Mouse (Mus musculus) ES-Bruce4 (cell line): ENCODE results near the gene Srrm2. TPM values are rescaled to one million over a fixed set of nuclear protein-coding genes. Genes with fewer than 3 reads are reported as not detected.

Source experiments
- H3K27ac ChIP-seq: 2 replicates; pipeline ENCODE4 v1.5.1; 2012; ENCODE audit warnings: low read length, inconsistent platforms; ENCODE audit not compliant: insufficient read depth
- H3K27me3 ChIP-seq: 2 replicates; pipeline ENCODE4 v1.6.1; 2012; ENCODE audit warnings: mild to moderate bottlenecking, low read length, inconsistent platforms; ENCODE audit not compliant: control insufficient read depth, poor library complexity, insufficient read depth, severe bottlenecking
- H3K36me3 ChIP-seq: 2 replicates; pipeline ENCODE4 v1.6.1; 2012; ENCODE audit warnings: inconsistent platforms, mild to moderate bottlenecking, low read length, moderate library complexity; ENCODE audit not compliant: control insufficient read depth, poor library complexity, insufficient read depth, severe bottlenecking
- H3K4me1 ChIP-seq: one replicate; pipeline ENCODE4 v1.8.1; 2011; ENCODE audit warnings: low read length; ENCODE audit not compliant: control insufficient read depth, insufficient read depth
- H3K4me3 ChIP-seq: 2 replicates; pipeline ENCODE4 v1.5.1; 2011; ENCODE audit warnings: low read depth, mild to moderate bottlenecking, low read length
- H3K9ac ChIP-seq: 2 replicates; pipeline ENCODE4 v1.6.1; 2012; ENCODE audit warnings: low read depth, mild to moderate bottlenecking, inconsistent platforms; ENCODE audit not compliant: poor library complexity, severe bottlenecking
- H3K9me3 ChIP-seq: replicated peaks from 2 replicates; pipeline ENCODE4 v1.6.1; 2012; ENCODE audit warnings: mild to moderate bottlenecking, low read length, inconsistent platforms; ENCODE audit not compliant: control insufficient read depth, poor library complexity, insufficient read depth, severe bottlenecking
- CTCF ChIP-seq: IDR thresholded peaks from one replicate; pipeline ENCODE4 v1.8.1; 2011; ENCODE audit warnings: low read depth, low read length
- EP300 ChIP-seq: IDR thresholded peaks from 2 replicates; pipeline ENCODE4 v1.6.1; 2011; ENCODE audit warnings: low read depth, low read length; ENCODE audit not compliant: insufficient read depth
- POLR2A ChIP-seq: IDR thresholded peaks from one replicate; pipeline ENCODE4 v1.8.1; 2011; ENCODE audit warnings: low read length; ENCODE audit not compliant: insufficient read depth
- polyA plus RNA-seq: library from polyadenylated mRNA; stranded (reverse); fragments of >200 nt; gene quantifications from 2 replicates; pipeline ENCODE4 v1.2.4, GENCODE M21; 2011; ENCODE audit warnings: low read depth; ENCODE audit not compliant: missing spikeins, insufficient read depth, insufficient read length

Gene Srrm2
- polyA plus RNA-seq, 1 experiment, result 560 TPM

DNA sequence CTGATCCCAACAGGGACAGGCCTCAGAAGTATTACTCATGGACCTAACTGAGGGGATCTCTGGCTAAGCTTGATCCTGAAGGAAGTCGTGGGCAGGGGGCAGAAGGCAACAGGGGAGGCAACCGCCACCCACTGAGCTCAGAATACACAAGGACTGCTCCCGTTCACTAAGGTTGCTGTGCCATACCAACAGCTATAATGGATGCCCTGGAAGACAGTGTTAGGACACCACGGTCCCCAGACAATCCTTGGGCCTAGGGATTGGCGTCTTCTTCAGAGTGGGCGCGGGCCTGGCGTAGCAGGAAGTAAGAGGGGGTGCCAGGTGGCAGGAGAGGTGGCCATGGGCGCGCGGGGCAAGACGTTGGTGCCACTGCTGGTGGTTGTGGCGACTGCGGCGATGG is 77.4 kb downstream of the Srrm2 start, which contains the start of gene Prss21:
Prss21 (plus strand) TSS at position 301 of the 400 bp plus-strand sequence.
- H3K4me3 ChIP-seq, result no peak within 1 kb of the TSS
- H3K36me3 ChIP-seq, result no peaks in the 10 kb centered on the region
- no peaks in the 10 kb centered on the region for H3K9me3 ChIP-seq
- H3K9ac ChIP-seq, result no peak within 1 kb of the TSS
- TF ChIP-seq POLR2A, result no peak
- TF ChIP-seq CTCF, result no peak
- TF ChIP-seq EP300, result no peak
- no peaks in the 10 kb centered on the region for H3K4me1 ChIP-seq
- no peaks in the 10 kb centered on the region for H3K27me3 ChIP-seq
- H3K27ac ChIP-seq, result no peak within 1 kb of the TSS

DNA sequence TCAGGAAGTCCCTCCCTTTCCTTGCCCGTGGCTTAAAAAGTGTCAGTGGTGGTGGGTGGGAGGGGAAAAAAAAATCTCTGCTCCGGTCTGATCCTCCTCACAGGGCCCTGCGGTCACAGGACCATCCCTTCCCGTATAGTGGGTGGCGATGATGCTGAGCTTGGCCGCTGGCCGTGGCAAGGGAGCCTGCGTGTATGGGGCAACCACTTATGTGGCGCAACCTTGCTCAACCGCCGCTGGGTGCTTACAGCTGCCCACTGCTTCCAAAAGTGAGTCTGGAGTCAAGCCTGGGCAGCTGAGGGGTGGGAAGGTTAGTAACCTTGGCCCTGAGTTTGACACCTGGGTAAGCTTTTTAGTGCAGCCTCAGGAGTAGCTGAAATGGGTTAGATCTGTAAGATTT is 78.2 kb downstream of the Srrm2 start:
- no peak overlapping the region for H3K27ac ChIP-seq
- H3K36me3 ChIP-seq, result no peaks in the 10 kb centered on the region
- H3K4me1 ChIP-seq, result no peaks in the 10 kb centered on the region
- no peak overlapping the region for H3K9ac ChIP-seq
- H3K27me3 ChIP-seq, result no peaks in the 10 kb centered on the region
- H3K9me3 ChIP-seq, result no peaks in the 10 kb centered on the region
- H3K4me3 ChIP-seq, result no peak overlapping the region
- no peak for TF ChIP-seq CTCF
- no peak for TF ChIP-seq EP300
- TF ChIP-seq POLR2A, result no peak

Other genes starting within 250 kb of the Srrm2 start
- 4.2 and 4.9 TPM in 2 replicates for gene Zfp213, start 226.3 kb upstream of the Srrm2 start, polyA plus RNA-seq
- gene Zfp13, start 191.0 kb upstream of the Srrm2 start, polyA plus RNA-seq, result 25.1 and 27.7 TPM in 2 replicates
- 51.8 and 58.5 TPM in 2 replicates for gene Zscan10, start 189.7 kb upstream of the Srrm2 start, polyA plus RNA-seq
- 10.9 and 12.6 TPM in 2 replicates for gene Mmp25, start 145.3 kb upstream of the Srrm2 start, polyA plus RNA-seq
- 2.9 and 3.2 TPM in 2 replicates for gene Bicdl2, start 130.0 kb upstream of the Srrm2 start, polyA plus RNA-seq
- gene Hcfc1r1, start 116.9 kb upstream of the Srrm2 start, polyA plus RNA-seq, result 145 and 149 TPM in 2 replicates
- gene Thoc6, start 116.7 kb upstream of the Srrm2 start, polyA plus RNA-seq, result 57.3 and 63.1 TPM in 2 replicates
- 51.7 and 61.7 TPM in 2 replicates for gene Tnfrsf12a, start 113.1 kb upstream of the Srrm2 start, polyA plus RNA-seq
- 300 and 333 TPM in 2 replicates for gene Cldn6, start 111.3 kb upstream of the Srrm2 start, polyA plus RNA-seq
- 1.7 and 2.9 TPM in 2 replicates for gene Cldn9, start 106.5 kb upstream of the Srrm2 start, polyA plus RNA-seq
- gene 1520401A03Rik, start 67.7 kb upstream of the Srrm2 start, polyA plus RNA-seq, result 3.6 and 4.1 TPM in 2 replicates
- gene Pkmyt1, start 64.2 kb upstream of the Srrm2 start, polyA plus RNA-seq, result 26.5 and 27.7 TPM in 2 replicates
- gene Paqr4, start 49.7 kb upstream of the Srrm2 start, polyA plus RNA-seq, result 2.4 and 2.7 TPM in 2 replicates
- gene Kremen2, start 44.7 kb upstream of the Srrm2 start, polyA plus RNA-seq, result 0.57 and 1.4 TPM in 2 replicates
- 32.9 and 34.2 TPM in 2 replicates for gene Flywch1, start 18.9 kb upstream of the Srrm2 start, polyA plus RNA-seq
- 10.7 and 13.1 TPM in 2 replicates for gene Flywch2, start 4.5 kb upstream of the Srrm2 start, polyA plus RNA-seq
- 398 and 458 TPM in 2 replicates for gene Elob, start 38.6 kb downstream of the Srrm2 start, polyA plus RNA-seq
- 1.6 and 2.0 TPM in 2 replicates for gene Prss33, start 45.5 kb downstream of the Srrm2 start, polyA plus RNA-seq
- gene Prss32, start 53.3 kb downstream of the Srrm2 start, polyA plus RNA-seq, result not detected in 2 replicates
- 16.0 and 19.3 TPM in 2 replicates for gene Prss41, start 53.6 kb downstream of the Srrm2 start, polyA plus RNA-seq
- not detected in 2 replicates for gene Prss21, start 77.5 kb downstream of the Srrm2 start, polyA plus RNA-seq
- gene Dcpp1, start 90.3 kb downstream of the Srrm2 start, polyA plus RNA-seq, result not detected in 2 replicates
- gene Dcpp2, start 90.3 kb downstream of the Srrm2 start, polyA plus RNA-seq, result not detected in 2 replicates
- gene Dcpp3, start 126.9 kb downstream of the Srrm2 start, polyA plus RNA-seq, result not detected in 2 replicates
- not detected in 2 replicates for gene Sbp, start 151.1 kb downstream of the Srrm2 start, polyA plus RNA-seq
- not detected in 2 replicates for gene Sbpl, start 164.7 kb downstream of the Srrm2 start, polyA plus RNA-seq
- gene Prss30, start 190.0 kb downstream of the Srrm2 start, polyA plus RNA-seq, result not detected in 2 replicates
- gene Prss22, start 207.6 kb downstream of the Srrm2 start, polyA plus RNA-seq, result 0.45 TPM in 1 of 2 replicates, not detected in the other
- gene Prss27, start 247.6 kb downstream of the Srrm2 start, polyA plus RNA-seq, result not detected in 2 replicates